Mouse (Mus musculus) thymus, adult 2 months (tissue): Measurements from ENCODE around the gene Cox7b. TPM values are rescaled to one million over a fixed set of nuclear protein-coding genes. Genes with fewer than 3 reads are reported as not detected.

Experiments
- DNase-seq: peaks from one replicate; pipeline ENCODE4 v3.0.0; 2021
- H3K27ac ChIP-seq: fragments of 200-500 bp; 2 replicates; pipeline ENCODE4 v1.5.1; 2012; ENCODE audit warnings: low read length, control low read depth; ENCODE audit not compliant: control insufficient read depth, insufficient read depth
- H3K27me3 ChIP-seq: fragments of 200-500 bp; 2 replicates; pipeline ENCODE4 v1.6.1; 2012; ENCODE audit warnings: mild to moderate bottlenecking, low read length, moderate library complexity, mixed read lengths; ENCODE audit not compliant: control insufficient read depth, insufficient read depth
- H3K36me3 ChIP-seq: fragments of 200-500 bp; 2 replicates; pipeline ENCODE4 v1.6.1; 2012; ENCODE audit warnings: mild to moderate bottlenecking, low read length, moderate library complexity; ENCODE audit not compliant: control insufficient read depth, insufficient read depth
- H3K4me1 ChIP-seq: fragments of 200-500 bp; replicated peaks from 2 replicates; pipeline ENCODE4 v1.6.1; 2012; ENCODE audit warnings: low read length; ENCODE audit not compliant: control insufficient read depth, insufficient read depth
- H3K4me3 ChIP-seq: fragments of 200-500 bp; 2 replicates; pipeline ENCODE4 v1.5.1; 2012; ENCODE audit warnings: mild to moderate bottlenecking, low read length, control low read depth, moderate library complexity; ENCODE audit not compliant: control insufficient read depth, insufficient read depth
- CTCF ChIP-seq: fragments of 200-500 bp; IDR thresholded peaks from 2 replicates; pipeline ENCODE4 v1.5.1; 2012; ENCODE audit warnings: mild to moderate bottlenecking, control low read depth, low read length, moderate library complexity, borderline replicate concordance; ENCODE audit not compliant: control insufficient read depth, poor library complexity, insufficient read depth; ENCODE audit errors: extremely low read depth
- POLR2A ChIP-seq: fragments of 200-500 bp; IDR thresholded peaks from 2 replicates; pipeline ENCODE4 v1.6.1; 2012; ENCODE audit warnings: mild to moderate bottlenecking, low read length, control low read depth, moderate library complexity; ENCODE audit not compliant: control insufficient read depth, poor library complexity, insufficient read depth; ENCODE audit errors: extremely low read depth
- WGBS: fragments of 180-500 bp; shearing (Covaris S2); methylation state at CpG from one replicate; pipeline ENCODE4 v1.1.7; 2018; 5-methylcytosine and 5-hydroxymethylcytosine counted together
- polyA plus RNA-seq: library from polyadenylated mRNA; depleted of rRNA; stranded (reverse); fragments of >200 nt; gene quantifications from 2 replicates; pipeline ENCODE4 v1.2.3, GENCODE M21; 2012

Cox7b gene
- polyA plus RNA-seq, 1 experiment = 183 TPM

- Histone ChIP-seq H3K27ac (no peak overlapping the region), H3K27me3 (no peaks in the 10 kb centered on the region), H3K4me1 (0 out of 2 replicates have a peak, but pooled peaks cover 2% of the 10 kb centered on the region), H3K36me3 (0 out of 2 replicates have a peak, but pooled peaks cover 3% of the 10 kb centered on the region), H3K4me3 (no peak overlapping the region)
- 96% methylated on average over 3 of the region's 3 CpGs for WGBS
- DNase-seq = no peak
- TF ChIP-seq POLR2A (no peak), CTCF (no peak)
Measured at GRCm38 (mm10) chrX:106017102-106017501, 1.6 kb downstream of the Cox7b start.

- Histone ChIP-seq H3K36me3 (0 out of 2 replicates have a peak, but pooled peaks cover 3% of the 10 kb centered on the region), H3K4me1 (no peaks in the 10 kb centered on the region), H3K27me3 (no peaks in the 10 kb centered on the region), H3K4me3 (no peak overlapping the region), H3K27ac (no peak overlapping the region)
- 94% methylated on average over 4 of the region's 4 CpGs for WGBS
- DNase-seq = no peak
- TF ChIP-seq CTCF (no peak), POLR2A (no peak)
Measured at GRCm38 (mm10) chrX:106017516-106017915, 2.0 kb downstream of the Cox7b start.

GRCm38 (mm10) chrX:106026418-106027342, 11.2 kb downstream of the Cox7b start, which contains the start of gene Atp7a:
TSS of gene Atp7a (plus strand) at chrX:106027276.
- no peaks in the 10 kb centered on the region for H3K36me3 ChIP-seq
- no peaks in the 10 kb centered on the region for H3K27me3 ChIP-seq
- no peaks in the 10 kb centered on the region; the same call in 1 of the 2 replicates for H3K4me1 ChIP-seq
- peak within 1 kb of the TSS; percentile 48; the same call in 1 of the 2 replicates for H3K27ac ChIP-seq
- 3% methylated on average over 30 of the region's 36 CpGs for WGBS
- DNase-seq = peak; percentile 91
- TF ChIP-seq POLR2A (peak; percentile 75; the same call in 1 of the 2 replicates), CTCF (peak; percentile 75; the same call in 1 of the 2 replicates)
- peak within 1 kb of the TSS; percentile 97 for H3K4me3 ChIP-seq

GRCm38 (mm10) chrX:106027343-106027674, 11.8 kb downstream of the Cox7b start:
- Histone ChIP-seq H3K27me3 (no peaks in the 10 kb centered on the region), H3K4me1 (no peaks in the 10 kb centered on the region; the same call in 1 of the 2 replicates), H3K36me3 (no peaks in the 10 kb centered on the region), H3K4me3 (peak overlapping the region; percentile 97), H3K27ac (peak overlapping the region; percentile 48; the same call in 1 of the 2 replicates)
- TF ChIP-seq CTCF (no peak), POLR2A (no peak)
- DNase-seq = no peak
- 9% methylated on average over 8 of the region's 8 CpGs for WGBS

- no peak for DNase-seq
- WGBS = 88% methylated on average over 5 of the region's 5 CpGs
- no peak for TF ChIP-seq CTCF
- no peak for TF ChIP-seq POLR2A
- Histone ChIP-seq H3K36me3 (no peaks in the 10 kb centered on the region), H3K4me3 (no peak overlapping the region), H3K27ac (no peak overlapping the region), H3K27me3 (no peaks in the 10 kb centered on the region), H3K4me1 (no peaks in the 10 kb centered on the region; the same call in none of the 2 replicates)
Measured at GRCm38 (mm10) chrX:106030176-106030575, 14.7 kb downstream of the Cox7b start.

GRCm38 (mm10) chrX:106031124-106031523, 15.6 kb downstream of the Cox7b start:
- Histone ChIP-seq H3K27me3 (no peaks in the 10 kb centered on the region), H3K27ac (no peak overlapping the region), H3K4me3 (no peak overlapping the region), H3K4me1 (no peaks in the 10 kb centered on the region; the same call in none of the 2 replicates), H3K36me3 (no peaks in the 10 kb centered on the region)
- no peak for DNase-seq
- no peak for TF ChIP-seq CTCF
- no peak for TF ChIP-seq POLR2A

GRCm38 (mm10) chrX:106035727-106036126, 20.2 kb downstream of the Cox7b start:
- DNase-seq = no peak
- H3K36me3 ChIP-seq = no peaks in the 10 kb centered on the region
- H3K4me3 ChIP-seq = no peak overlapping the region
- no peak overlapping the region for H3K27ac ChIP-seq
- H3K27me3 ChIP-seq = no peaks in the 10 kb centered on the region
- H3K4me1 ChIP-seq = no peaks in the 10 kb centered on the region; the same call in 1 of the 2 replicates
- TF ChIP-seq CTCF (no peak), POLR2A (no peak)
- WGBS = 69% methylated on average over 2 of the region's 2 CpGs
